Mouse (Mus musculus): ENCODE measurements around the gene Dnah11. TPM values are rescaled to one million over a fixed set of nuclear protein-coding genes. Genes with fewer than 3 reads are reported as not detected.
A peak's percentile ranks its signal among the peaks of the same experiment; 100 is the strongest.

Dnah11 gene
- polyA plus RNA-seq, 2 experiments = 0.15 to 0.39 TPM

GRCm38 (mm10) chr12:117842676-117843075 is 356.2 kb downstream of the Dnah11 start:
- no peak overlapping the region for H3K9ac ChIP-seq (ENCODE audit: low read depth, low read length, severe bottlenecking)
- peaks cover 3% of the 10 kb centered on the region; the same call in 1 of the 2 replicates for H3K4me1 ChIP-seq (ENCODE audit: control insufficient read depth, insufficient read depth, low read length)
- no peak for TF ChIP-seq POLR2A (IDR thresholded peaks at IDR 0.05; ENCODE audit: borderline replicate concordance, extremely low read depth, insufficient read depth, insufficient read length)
- no peak overlapping the region for H3K27ac ChIP-seq (replicated peaks; ENCODE audit: low read depth, low read length)
- H3K4me2 ChIP-seq (replicated peaks; ENCODE audit: low read depth, low read length, severe bottlenecking) = no peak overlapping the region
- no peak overlapping the region for H3K4me3 ChIP-seq (replicated peaks; ENCODE audit: low read length)
- no peak for DNase-seq (ENCODE audit: low spot score)
- no peak for ATAC-seq (ENCODE audit: low FRiP score, low read depth)
- no peaks in the 10 kb centered on the region for H3K9me3 ChIP-seq (ENCODE audit: control insufficient read depth, low read length)
- 71% methylated on average over 1 of the region's 1 CpGs for WGBS
- no peaks in the 10 kb centered on the region for H3K36me3 ChIP-seq (ENCODE audit: control insufficient read depth, insufficient read depth, low read length)
- H3K27me3 ChIP-seq (ENCODE audit: control insufficient read depth, insufficient read depth, low read length) = no peaks in the 10 kb centered on the region

- no peak for TF ChIP-seq POLR2A (IDR thresholded peaks at IDR 0.05; ENCODE audit: borderline replicate concordance, extremely low read depth, insufficient read depth, insufficient read length)
- no peak overlapping the region for H3K4me3 ChIP-seq (replicated peaks; ENCODE audit: low read length)
- no peaks in the 10 kb centered on the region for H3K27me3 ChIP-seq (ENCODE audit: control insufficient read depth, insufficient read depth, low read length)
- H3K9me3 ChIP-seq (ENCODE audit: control insufficient read depth, low read length) = no peaks in the 10 kb centered on the region
- no peak for DNase-seq (ENCODE audit: low spot score)
- peaks cover 3% of the 10 kb centered on the region; the same call in 1 of the 2 replicates for H3K4me1 ChIP-seq (ENCODE audit: control insufficient read depth, insufficient read depth, low read length)
- H3K27ac ChIP-seq (replicated peaks; ENCODE audit: low read depth, low read length) = no peak overlapping the region
- no peak for ATAC-seq (ENCODE audit: low FRiP score, low read depth)
- no peaks in the 10 kb centered on the region for H3K36me3 ChIP-seq (ENCODE audit: control insufficient read depth, insufficient read depth, low read length)
- no peak overlapping the region for H3K4me2 ChIP-seq (replicated peaks; ENCODE audit: low read depth, low read length, severe bottlenecking)
- no peak overlapping the region for H3K9ac ChIP-seq (ENCODE audit: low read depth, low read length, severe bottlenecking)
- WGBS = 79% methylated on average over 1 of the region's 1 CpGs
These were observed 358.1 kb downstream of the Dnah11 start for GRCm38 (mm10) chr12:117840705-117841104.

- H3K27me3 ChIP-seq (ENCODE audit: control insufficient read depth, insufficient read depth, low read length) = no peaks in the 10 kb centered on the region
- H3K4me1 ChIP-seq (ENCODE audit: control insufficient read depth, insufficient read depth, low read length) = no peaks in the 10 kb centered on the region
- TF ChIP-seq POLR2A (IDR thresholded peaks at IDR 0.05; ENCODE audit: borderline replicate concordance, extremely low read depth, insufficient read depth, insufficient read length) = no peak
- no peak overlapping the region for H3K27ac ChIP-seq (replicated peaks; ENCODE audit: low read depth, low read length)
- H3K9ac ChIP-seq (ENCODE audit: low read depth, low read length, severe bottlenecking) = no peak overlapping the region
- ATAC-seq (ENCODE audit: low FRiP score, low read depth) (no peak), DNase-seq (ENCODE audit: low spot score) (no peak)
- 82% methylated on average over 4 of the region's 4 CpGs for WGBS
- H3K4me2 ChIP-seq (replicated peaks; ENCODE audit: low read depth, low read length, severe bottlenecking) = no peak overlapping the region
- no peaks in the 10 kb centered on the region for H3K36me3 ChIP-seq (ENCODE audit: control insufficient read depth, insufficient read depth, low read length)
- no peak overlapping the region for H3K4me3 ChIP-seq (replicated peaks; ENCODE audit: low read length)
- no peaks in the 10 kb centered on the region for H3K9me3 ChIP-seq (ENCODE audit: control insufficient read depth, low read length)
These were observed 361.5 kb downstream of the Dnah11 start for GRCm38 (mm10) chr12:117837376-117837775.

- Histone ChIP-seq H3K27ac (replicated peaks; ENCODE audit: low read depth, low read length) (no peak overlapping the region), H3K9ac (ENCODE audit: low read depth, low read length, severe bottlenecking) (no peak overlapping the region), H3K27me3 (ENCODE audit: control insufficient read depth, insufficient read depth, low read length) (no peaks in the 10 kb centered on the region), H3K36me3 (ENCODE audit: control insufficient read depth, insufficient read depth, low read length) (no peaks in the 10 kb centered on the region), H3K9me3 (ENCODE audit: control insufficient read depth, low read length) (no peaks in the 10 kb centered on the region), H3K4me1 (ENCODE audit: control insufficient read depth, insufficient read depth, low read length) (no peaks in the 10 kb centered on the region), H3K4me2 (replicated peaks; ENCODE audit: low read depth, low read length, severe bottlenecking) (no peak overlapping the region), H3K4me3 (replicated peaks; ENCODE audit: low read length) (no peak overlapping the region)
- WGBS = 52% methylated on average over 10 of the region's 10 CpGs
- no peak for TF ChIP-seq POLR2A (IDR thresholded peaks at IDR 0.05; ENCODE audit: borderline replicate concordance, extremely low read depth, insufficient read depth, insufficient read length)
- DNase-seq (ENCODE audit: low spot score) (no peak), ATAC-seq (ENCODE audit: low FRiP score, low read depth) (no peak)
These were observed 363.5 kb downstream of the Dnah11 start for GRCm38 (mm10) chr12:117835371-117835770.

- Histone ChIP-seq H3K27me3 (ENCODE audit: control insufficient read depth, insufficient read depth, low read length) (no peaks in the 10 kb centered on the region), H3K9ac (ENCODE audit: low read depth, low read length, severe bottlenecking) (no peak overlapping the region), H3K4me3 (replicated peaks; ENCODE audit: low read length) (no peak overlapping the region), H3K9me3 (ENCODE audit: control insufficient read depth, low read length) (no peaks in the 10 kb centered on the region), H3K4me1 (ENCODE audit: control insufficient read depth, insufficient read depth, low read length) (no peaks in the 10 kb centered on the region), H3K4me2 (replicated peaks; ENCODE audit: low read depth, low read length, severe bottlenecking) (no peak overlapping the region), H3K27ac (replicated peaks; ENCODE audit: low read depth, low read length) (no peak overlapping the region), H3K36me3 (ENCODE audit: control insufficient read depth, insufficient read depth, low read length) (no peaks in the 10 kb centered on the region)
- TF ChIP-seq POLR2A (IDR thresholded peaks at IDR 0.05; ENCODE audit: borderline replicate concordance, extremely low read depth, insufficient read depth, insufficient read length) = no peak
- WGBS = 93% methylated on average over 2 of the region's 2 CpGs
- no peak for DNase-seq (ENCODE audit: low spot score)
- ATAC-seq (ENCODE audit: low FRiP score, low read depth) = no peak
These were observed 364.2 kb downstream of the Dnah11 start for GRCm38 (mm10) chr12:117834652-117835051.

- H3K36me3 ChIP-seq (ENCODE audit: control insufficient read depth, insufficient read depth, low read length) = no peaks in the 10 kb centered on the region
- no peaks in the 10 kb centered on the region for H3K9me3 ChIP-seq (ENCODE audit: control insufficient read depth, low read length)
- no peak overlapping the region for H3K9ac ChIP-seq (ENCODE audit: low read depth, low read length, severe bottlenecking)
- ATAC-seq (ENCODE audit: low FRiP score, low read depth) = peak; percentile 41; the same call in 1 of the 2 replicates
- H3K4me1 ChIP-seq (ENCODE audit: control insufficient read depth, insufficient read depth, low read length) = no peaks in the 10 kb centered on the region
- H3K4me3 ChIP-seq (replicated peaks; ENCODE audit: low read length) = no peak overlapping the region
- H3K27ac ChIP-seq (replicated peaks; ENCODE audit: low read depth, low read length) = no peak overlapping the region
- no peak overlapping the region for H3K4me2 ChIP-seq (replicated peaks; ENCODE audit: low read depth, low read length, severe bottlenecking)
- TF ChIP-seq POLR2A (IDR thresholded peaks at IDR 0.05; ENCODE audit: borderline replicate concordance, extremely low read depth, insufficient read depth, insufficient read length) = no peak
- WGBS = 34% methylated on average over 5 of the region's 5 CpGs
- no peaks in the 10 kb centered on the region for H3K27me3 ChIP-seq (ENCODE audit: control insufficient read depth, insufficient read depth, low read length)
- no peak for DNase-seq (ENCODE audit: low spot score)
These were observed 366.7 kb downstream of the Dnah11 start for GRCm38 (mm10) chr12:117832190-117832589.
